Mouse (Mus musculus) lung, postnatal 0 days (tissue): ENCODE measurements at regions not wholly inside any gene's neighbourhood (a gene's known extent, or its start where the extent isn't known, plus 50 kb on each side); places are given as distances from the start of the nearest gene placed in this dataset.

Experiments
- CTCF ChIP-seq: IDR thresholded peaks from 2 replicates; pipeline ENCODE4 v1.5.1; 2016; ENCODE audit warnings: antibody characterized with exemption, mild to moderate bottlenecking
- EP300 ChIP-seq: IDR thresholded peaks from 2 replicates; pipeline ENCODE4 v1.6.1; 2016; ENCODE audit warnings: antibody characterized with exemption, mild to moderate bottlenecking, control low read depth

DNA sequence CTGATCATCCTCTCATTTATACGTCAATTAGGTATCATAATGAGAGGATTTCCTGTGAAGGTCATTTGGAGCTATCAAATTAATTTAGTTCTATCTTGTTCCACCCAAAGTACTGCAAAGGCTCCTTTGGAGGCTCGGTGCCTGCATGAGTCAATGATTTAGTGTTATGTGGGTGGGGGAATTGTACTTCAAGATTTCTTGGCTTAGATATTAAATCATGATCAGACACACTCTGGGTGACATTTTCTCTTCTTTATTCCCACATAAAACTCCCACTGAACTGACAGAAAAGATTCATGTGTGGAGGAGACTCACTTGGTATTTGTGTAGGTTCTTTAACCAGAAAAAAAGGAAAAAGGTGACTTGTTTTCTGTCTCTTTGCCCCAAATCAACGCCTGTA, 372.6 kb upstream of the Actbl2 start:
- TF ChIP-seq CTCF (no peak), EP300 (no peak)
